Mouse (Mus musculus) spleen, adult 2 months (tissue): ENCODE measurements around the gene Cyp39a1. TPM values are rescaled to one million over a fixed set of nuclear protein-coding genes. Genes with fewer than 3 reads are reported as not detected.

Source experiments
- DNase-seq, 2 experiments: peaks; one replicate each; pipeline versions ENCODE4 v3.0.0 to v3.0.0-alpha.2; 2012 to 2021; ENCODE audit warnings: low spot score in 2 of 2, low read depth in 1 of 2
- H3K27ac ChIP-seq: fragments of 200-500 bp; 2 replicates; pipeline ENCODE4 v1.5.1; 2012; ENCODE audit warnings: low read length, inconsistent platforms; ENCODE audit not compliant: insufficient read depth
- H3K27me3 ChIP-seq: fragments of 200-500 bp; 2 replicates; pipeline ENCODE4 v1.6.1; 2012; ENCODE audit warnings: mild to moderate bottlenecking, moderate library complexity, low read length, inconsistent platforms; ENCODE audit not compliant: control insufficient read depth, insufficient read depth
- H3K36me3 ChIP-seq: fragments of 200-500 bp; 2 replicates; pipeline ENCODE4 v1.6.1; 2012; ENCODE audit warnings: mild to moderate bottlenecking, low read length, inconsistent platforms; ENCODE audit not compliant: control insufficient read depth, insufficient read depth
- H3K4me1 ChIP-seq: fragments of 200-500 bp; 2 replicates; pipeline ENCODE4 v1.6.1; 2011; ENCODE audit warnings: inconsistent platforms; ENCODE audit not compliant: control insufficient read depth, insufficient read depth, insufficient read length
- H3K4me3 ChIP-seq: fragments of 200-500 bp; 2 replicates; pipeline ENCODE4 v1.5.1; 2011; ENCODE audit warnings: mild to moderate bottlenecking, inconsistent platforms; ENCODE audit not compliant: insufficient read depth, insufficient read length; ENCODE audit errors: extremely low read depth
- CTCF ChIP-seq: fragments of 200-500 bp; IDR thresholded peaks from 2 replicates; pipeline ENCODE4 v1.5.1; 2011; ENCODE audit warnings: mild to moderate bottlenecking, inconsistent platforms; ENCODE audit not compliant: insufficient read depth, insufficient read length, insufficient replicate concordance; ENCODE audit errors: extremely low read depth
- POLR2A ChIP-seq: fragments of 200-500 bp; IDR thresholded peaks from 2 replicates; pipeline ENCODE4 v1.6.1; 2011; ENCODE audit warnings: low read depth, low read length, inconsistent platforms
- WGBS: fragments of 180-500 bp; shearing (Covaris S2); methylation state at CpG from one replicate; pipeline ENCODE4 v1.1.7; 2018; 5-methylcytosine and 5-hydroxymethylcytosine counted together
- polyA plus RNA-seq: library from polyadenylated mRNA; depleted of rRNA; stranded (reverse); fragments of >200 nt; gene quantifications from 2 replicates; pipeline ENCODE4 v1.2.3, GENCODE M21; 2012

Cyp39a1 gene
- polyA plus RNA-seq, 1 experiment = 1.5 TPM

GRCm38 (mm10) chr17:43752811-43753210 lies 85.6 kb downstream of the Cyp39a1 start:
- WGBS = 86% methylated on average over 1 of the region's 1 CpGs
- Histone ChIP-seq H3K27ac (no peak overlapping the region), H3K27me3 (no peaks in the 10 kb centered on the region), H3K4me3 (no peak overlapping the region), H3K36me3 (no peaks in the 10 kb centered on the region; the same call in 1 of the 2 replicates), H3K4me1 (0 out of 2 replicates have a peak, but pooled peaks cover 2% of the 10 kb centered on the region)
- TF ChIP-seq POLR2A (no peak), CTCF (no peak)
- no peak for DNase-seq

DNA sequence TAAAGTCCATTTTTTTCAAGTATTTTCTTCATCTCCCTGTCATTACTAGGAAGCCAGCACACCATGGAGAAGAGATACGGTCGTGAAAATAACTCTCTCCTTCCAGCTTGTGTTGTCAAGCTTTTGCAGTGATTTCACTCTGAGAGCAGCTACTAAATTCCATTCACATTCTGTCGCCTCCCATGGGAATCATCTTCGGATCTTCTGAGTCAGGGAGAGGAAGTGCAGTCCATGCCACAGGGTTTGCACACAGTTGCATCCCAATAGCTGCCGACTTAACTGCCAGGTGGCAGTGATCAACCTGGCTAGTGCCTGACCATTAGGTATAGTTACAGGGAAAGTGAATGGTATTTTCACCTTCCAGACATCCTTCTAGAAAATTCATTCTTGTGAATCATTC lies 87.5 kb downstream of the Cyp39a1 start:
- Histone ChIP-seq H3K4me3 (no peak overlapping the region), H3K4me1 (0 out of 2 replicates have a peak, but pooled peaks cover 2% of the 10 kb centered on the region), H3K27me3 (no peaks in the 10 kb centered on the region), H3K36me3 (no peaks in the 10 kb centered on the region; the same call in 1 of the 2 replicates), H3K27ac (no peak overlapping the region)
- TF ChIP-seq POLR2A (no peak), CTCF (no peak)
- no peak for DNase-seq
- 77% methylated on average over 5 of the region's 5 CpGs for WGBS

DNA sequence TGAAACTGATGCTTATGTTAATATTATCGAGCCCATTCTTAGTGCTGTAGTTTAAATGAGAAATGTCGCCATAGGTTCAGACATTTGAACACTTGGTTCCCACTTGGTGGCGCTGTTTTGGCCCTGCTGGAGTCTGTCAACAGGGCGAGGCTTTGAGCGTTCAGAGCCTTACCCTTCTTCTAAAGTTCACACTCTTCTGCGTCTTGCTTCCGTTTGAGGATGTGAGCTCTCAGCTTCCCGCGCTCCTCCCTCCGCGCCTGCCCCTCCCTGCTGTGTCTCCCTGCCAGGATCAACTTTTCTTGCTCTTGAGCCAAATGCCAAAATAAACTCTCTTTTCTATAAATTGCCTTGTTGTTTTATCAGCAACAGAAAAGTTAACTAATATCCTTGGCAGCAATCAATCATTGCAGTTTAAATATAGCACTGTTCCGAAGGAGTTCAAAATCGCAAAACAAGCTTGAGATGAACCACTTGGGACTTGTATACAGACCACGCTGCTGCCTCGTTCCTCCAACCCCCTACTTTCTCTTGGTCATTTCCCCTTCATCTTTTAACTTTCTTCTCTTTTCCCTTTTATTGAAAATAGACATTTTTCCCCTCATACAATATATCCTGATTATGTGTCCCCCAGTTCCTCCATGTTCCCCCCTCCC lies 91.5 kb downstream of the Cyp39a1 start:
- Histone ChIP-seq H3K4me3 (no peak overlapping the region), H3K27me3 (no peaks in the 10 kb centered on the region), H3K36me3 (no peaks in the 10 kb centered on the region), H3K27ac (no peak overlapping the region), H3K4me1 (no peaks in the 10 kb centered on the region)
- WGBS = 25% methylated on average over 15 of the region's 15 CpGs
- TF ChIP-seq POLR2A = no peak
- TF ChIP-seq CTCF = no peak
- no peak for DNase-seq

DNA sequence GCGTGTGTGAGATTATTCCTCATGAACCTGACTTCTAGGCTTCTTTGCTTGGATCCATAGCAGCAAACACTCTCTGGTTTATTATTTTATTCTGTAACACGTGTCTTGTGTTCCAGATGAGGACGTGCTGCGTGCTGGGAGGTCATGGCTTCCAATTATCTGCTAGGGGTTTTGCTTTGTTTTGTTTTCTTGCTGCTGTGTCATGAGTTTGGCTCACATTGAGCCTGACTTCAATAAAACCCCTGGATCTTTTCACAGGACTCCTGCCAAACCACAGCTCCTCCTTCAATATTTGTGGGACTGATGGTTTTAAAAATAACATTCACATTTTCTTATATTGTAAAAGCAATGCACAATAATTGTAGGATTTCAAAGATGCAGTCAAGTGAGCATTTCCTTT lies 117.3 kb downstream of the Cyp39a1 start:
- Histone ChIP-seq H3K4me1 (no peaks in the 10 kb centered on the region), H3K36me3 (no peaks in the 10 kb centered on the region), H3K27me3 (no peaks in the 10 kb centered on the region), H3K4me3 (no peak overlapping the region), H3K27ac (no peak overlapping the region)
- TF ChIP-seq POLR2A (no peak), CTCF (no peak)
- WGBS = 78% methylated on average over 4 of the region's 4 CpGs
- no peak for DNase-seq

DNA sequence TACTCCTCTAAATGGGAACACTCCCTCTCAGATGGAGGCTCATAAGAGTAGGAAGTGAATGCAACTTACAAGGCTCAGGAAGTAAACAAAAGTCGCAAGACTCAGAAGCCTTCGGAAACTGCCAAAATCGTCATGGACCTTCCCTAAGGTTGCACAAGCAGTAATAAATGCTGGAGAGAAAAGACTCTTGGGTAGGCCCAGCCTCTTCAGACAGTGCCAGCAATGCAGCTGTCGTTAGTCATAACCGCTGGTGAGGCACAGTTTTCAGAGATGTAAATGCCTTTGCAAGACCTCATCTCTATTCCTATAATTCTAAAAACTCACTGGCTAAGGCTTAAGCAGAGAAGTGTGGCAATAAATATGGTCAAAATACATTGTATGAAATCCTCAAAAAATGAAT lies 121.0 kb downstream of the Cyp39a1 start:
- Histone ChIP-seq H3K27me3 (no peaks in the 10 kb centered on the region), H3K36me3 (no peaks in the 10 kb centered on the region), H3K27ac (no peak overlapping the region), H3K4me1 (no peaks in the 10 kb centered on the region), H3K4me3 (no peak overlapping the region)
- 97% methylated on average over 5 of the region's 5 CpGs for WGBS
- no peak for DNase-seq
- TF ChIP-seq POLR2A = no peak
- TF ChIP-seq CTCF = no peak

DNA sequence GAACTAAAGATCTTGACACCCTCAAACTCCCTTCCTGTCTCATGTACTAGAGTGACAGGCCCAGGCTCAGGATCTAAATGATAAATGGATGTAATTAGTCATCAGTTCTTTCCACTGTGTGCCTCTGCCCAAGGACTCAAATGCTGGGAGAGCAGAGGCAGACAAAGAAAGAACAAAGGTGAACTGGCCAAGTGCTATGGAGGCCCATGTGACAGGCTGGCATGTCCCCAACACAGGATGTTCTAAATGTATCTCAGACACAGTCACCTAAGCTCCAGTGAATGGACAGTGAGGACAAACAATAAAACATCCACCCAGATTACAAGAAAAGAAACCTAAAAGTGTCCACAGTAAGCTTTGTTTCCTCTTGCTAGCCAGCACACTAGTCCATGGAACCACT lies 122.2 kb downstream of the Cyp39a1 start:
- H3K27me3 ChIP-seq = no peaks in the 10 kb centered on the region
- H3K4me3 ChIP-seq = no peak overlapping the region
- H3K4me1 ChIP-seq = no peaks in the 10 kb centered on the region
- H3K36me3 ChIP-seq = no peaks in the 10 kb centered on the region
- no peak for DNase-seq
- TF ChIP-seq CTCF (no peak), POLR2A (no peak)
- H3K27ac ChIP-seq = no peak overlapping the region

GRCm38 (mm10) chr17:43791751-43792150 lies 124.5 kb downstream of the Cyp39a1 start:
- H3K4me1 ChIP-seq = no peaks in the 10 kb centered on the region
- no peak overlapping the region for H3K4me3 ChIP-seq
- H3K27ac ChIP-seq = no peak overlapping the region
- TF ChIP-seq CTCF (no peak), POLR2A (no peak)
- no peaks in the 10 kb centered on the region for H3K27me3 ChIP-seq
- WGBS = 88% methylated on average over 3 of the region's 3 CpGs
- DNase-seq = no peak
- H3K36me3 ChIP-seq = no peaks in the 10 kb centered on the region
